Mouse (Mus musculus): ENCODE measurements around the gene B3galt6.

- TF ChIP-seq CTCF (IDR thresholded peaks at IDR 0.05; ENCODE audit: low read depth, low read length) (no peak), POLR2A (IDR thresholded peaks at IDR 0.05; ENCODE audit: extremely low read depth, insufficient read depth, low read length) (no peak)
These were observed 49.4 kb downstream of the B3galt6 start for GRCm38 (mm10) chr4:155943049-155943452.

Data from liver, adult 2 months (tissue).